Mouse (Mus musculus): ENCODE results near the gene Spice1. TPM values are rescaled to one million over a fixed set of nuclear protein-coding genes. Genes with fewer than 3 reads are reported as not detected.

Spice1 gene
- polyA plus RNA-seq, 1 experiment from 2014 or later, result 34.2 TPM

- WGBS, result 10% methylated on average over 5 of the region's 5 CpGs
- no peak overlapping the region for H3K4me3 ChIP-seq
- no peak overlapping the region for H3K4me2 ChIP-seq (replicated peaks)
- no peak overlapping the region for H3K9ac ChIP-seq
- H3K4me1 ChIP-seq, result peaks cover 2% of the 10 kb centered on the region; the same call in 1 of the 2 replicates
- H3K9me3 ChIP-seq, result no peaks in the 10 kb centered on the region
- no peak overlapping the region for H3K27ac ChIP-seq
- H3K27me3 ChIP-seq, result no peaks in the 10 kb centered on the region
- ATAC-seq (ENCODE audit: insufficient number of reproducible peaks, insufficient read depth, low FRiP score, low TSS enrichment), result no peak
- 0 out of 2 replicates have a peak, but pooled peaks cover 10% of the 10 kb centered on the region for H3K36me3 ChIP-seq
Observed at GRCm38 (mm10) chr16:44381578-44381977, 34.7 kb downstream of the Spice1 start.

GRCm38 (mm10) chr16:44383549-44383948 lies 36.6 kb downstream of the Spice1 start:
- H3K9ac ChIP-seq, result no peak overlapping the region
- H3K4me1 ChIP-seq, result peaks cover 2% of the 10 kb centered on the region; the same call in 1 of the 2 replicates
- no peak overlapping the region for H3K4me2 ChIP-seq (replicated peaks)
- H3K36me3 ChIP-seq, result 0 out of 2 replicates have a peak, but pooled peaks cover 10% of the 10 kb centered on the region
- no peaks in the 10 kb centered on the region for H3K27me3 ChIP-seq
- H3K9me3 ChIP-seq, result no peaks in the 10 kb centered on the region
- H3K4me3 ChIP-seq, result no peak overlapping the region
- no peak overlapping the region for H3K27ac ChIP-seq
- no peak for ATAC-seq (ENCODE audit: insufficient number of reproducible peaks, insufficient read depth, low FRiP score, low TSS enrichment)
- 22% methylated on average over 2 of the region's 2 CpGs for WGBS

GRCm38 (mm10) chr16:44384251-44384650 lies 37.3 kb downstream of the Spice1 start:
- Histone ChIP-seq H3K4me2 (replicated peaks) (no peak overlapping the region), H3K36me3 (peaks cover 12% of the 10 kb centered on the region; the same call in 1 of the 2 replicates)
- 89% methylated on average over 1 of the region's 1 CpGs for WGBS

GRCm38 (mm10) chr16:44391877-44392548 lies 45.1 kb downstream of the Spice1 start:
- ATAC-seq (ENCODE audit: insufficient number of reproducible peaks, insufficient read depth, low FRiP score, low TSS enrichment), result no peak
- Histone ChIP-seq H3K4me1 (peaks cover 11% of the 10 kb centered on the region), H3K36me3 (peaks cover 17% of the 10 kb centered on the region), H3K27ac (no peak overlapping the region), H3K9me3 (no peaks in the 10 kb centered on the region), H3K9ac (no peak overlapping the region), H3K27me3 (no peaks in the 10 kb centered on the region), H3K4me2 (replicated peaks) (no peak overlapping the region), H3K4me3 (no peak overlapping the region)
- 43% methylated on average over 9 of the region's 9 CpGs for WGBS

More at GRCm38 (mm10) chr16:44384251-44384650, 37.3 kb downstream of the Spice1 start:
- H3K9me3 ChIP-seq, result no peaks in the 10 kb centered on the region
- no peak overlapping the region for H3K4me3 ChIP-seq
- no peaks in the 10 kb centered on the region for H3K27me3 ChIP-seq
- peaks cover 2% of the 10 kb centered on the region; the same call in 1 of the 2 replicates for H3K4me1 ChIP-seq
- no peak for ATAC-seq (ENCODE audit: insufficient number of reproducible peaks, insufficient read depth, low FRiP score, low TSS enrichment)
- no peak overlapping the region for H3K9ac ChIP-seq
- no peak overlapping the region for H3K27ac ChIP-seq

GRCm38 (mm10) chr16:44394577-44395243 lies 47.8 kb downstream of the Spice1 start, which contains the start of gene Cfap44:
TSS of gene Cfap44 (plus strand) at chr16:44394796.
- Histone ChIP-seq H3K9ac (0 out of 2 replicates have a peak within 1 kb of the TSS, but pooled peaks have one; percentile 11), H3K27ac (0 out of 2 replicates have a peak within 1 kb of the TSS, but pooled peaks have one; percentile 2), H3K27me3 (no peaks in the 10 kb centered on the region), H3K4me2 (replicated peaks) (peak within 1 kb of the TSS; percentile 52), H3K4me1 (peaks cover 11% of the 10 kb centered on the region), H3K36me3 (peaks cover 6% of the 10 kb centered on the region), H3K4me3 (peak within 1 kb of the TSS; percentile 30), H3K9me3 (no peaks in the 10 kb centered on the region)
- 2% methylated on average over 17 of the region's 17 CpGs for WGBS
- ATAC-seq (ENCODE audit: insufficient number of reproducible peaks, insufficient read depth, low FRiP score, low TSS enrichment), result peak; percentile 79

GRCm38 (mm10) chr16:44404933-44405332 lies 58.0 kb downstream of the Spice1 start:
- 90% methylated on average over 5 of the region's 5 CpGs for WGBS
- no peak overlapping the region for H3K9ac ChIP-seq
- H3K27me3 ChIP-seq, result no peaks in the 10 kb centered on the region
- no peak overlapping the region for H3K4me3 ChIP-seq
- H3K36me3 ChIP-seq, result no peaks in the 10 kb centered on the region
- no peak for ATAC-seq (ENCODE audit: insufficient number of reproducible peaks, insufficient read depth, low FRiP score, low TSS enrichment)
- no peak overlapping the region for H3K4me2 ChIP-seq (replicated peaks)
- H3K9me3 ChIP-seq, result no peaks in the 10 kb centered on the region
- no peaks in the 10 kb centered on the region for H3K4me1 ChIP-seq
- H3K27ac ChIP-seq, result no peak overlapping the region

GRCm38 (mm10) chr16:44407211-44407610 lies 60.3 kb downstream of the Spice1 start:
- WGBS, result 89% methylated on average over 5 of the region's 5 CpGs

GRCm38 (mm10) chr16:44408290-44408689 lies 61.4 kb downstream of the Spice1 start:
- H3K9ac ChIP-seq, result no peak overlapping the region
- no peak overlapping the region for H3K27ac ChIP-seq
- no peak overlapping the region for H3K4me3 ChIP-seq
- no peaks in the 10 kb centered on the region for H3K4me1 ChIP-seq
- H3K4me2 ChIP-seq (replicated peaks), result no peak overlapping the region
- H3K9me3 ChIP-seq, result no peaks in the 10 kb centered on the region
- no peaks in the 10 kb centered on the region for H3K36me3 ChIP-seq
- H3K27me3 ChIP-seq, result no peaks in the 10 kb centered on the region
- WGBS, result 87% methylated on average over 2 of the region's 2 CpGs
- ATAC-seq (ENCODE audit: insufficient number of reproducible peaks, insufficient read depth, low FRiP score, low TSS enrichment), result no peak

More at GRCm38 (mm10) chr16:44407211-44407610, 60.3 kb downstream of the Spice1 start:
- Histone ChIP-seq H3K27ac (no peak overlapping the region), H3K27me3 (no peaks in the 10 kb centered on the region), H3K9me3 (no peaks in the 10 kb centered on the region), H3K36me3 (no peaks in the 10 kb centered on the region), H3K9ac (no peak overlapping the region), H3K4me3 (no peak overlapping the region), H3K4me2 (replicated peaks) (no peak overlapping the region), H3K4me1 (no peaks in the 10 kb centered on the region)
- no peak for ATAC-seq (ENCODE audit: insufficient number of reproducible peaks, insufficient read depth, low FRiP score, low TSS enrichment)

- no peaks in the 10 kb centered on the region for H3K36me3 ChIP-seq
- H3K4me1 ChIP-seq, result no peaks in the 10 kb centered on the region
- no peak overlapping the region for H3K4me2 ChIP-seq (replicated peaks)
- no peak overlapping the region for H3K27ac ChIP-seq
- H3K4me3 ChIP-seq, result no peak overlapping the region
- no peaks in the 10 kb centered on the region for H3K27me3 ChIP-seq
- H3K9ac ChIP-seq, result no peak overlapping the region
- ATAC-seq (ENCODE audit: insufficient number of reproducible peaks, insufficient read depth, low FRiP score, low TSS enrichment), result no peak
- no peaks in the 10 kb centered on the region for H3K9me3 ChIP-seq
- WGBS, result 60% methylated on average over 6 of the region's 6 CpGs
Observed at GRCm38 (mm10) chr16:44410176-44410575, 63.3 kb downstream of the Spice1 start.

- WGBS, result 73% methylated on average over 8 of the region's 8 CpGs
- no peak for ATAC-seq (ENCODE audit: insufficient number of reproducible peaks, insufficient read depth, low FRiP score, low TSS enrichment)
Observed at GRCm38 (mm10) chr16:44417596-44417995, 70.7 kb downstream of the Spice1 start.

GRCm38 (mm10) chr16:44421735-44422134 lies 74.8 kb downstream of the Spice1 start:
- Histone ChIP-seq H3K36me3 (no peaks in the 10 kb centered on the region), H3K9me3 (no peaks in the 10 kb centered on the region), H3K4me2 (replicated peaks) (no peak overlapping the region), H3K4me3 (no peak overlapping the region), H3K27ac (no peak overlapping the region), H3K9ac (no peak overlapping the region), H3K27me3 (no peaks in the 10 kb centered on the region), H3K4me1 (no peaks in the 10 kb centered on the region)
- ATAC-seq (ENCODE audit: insufficient number of reproducible peaks, insufficient read depth, low FRiP score, low TSS enrichment), result no peak
- 83% methylated on average over 8 of the region's 8 CpGs for WGBS

More at GRCm38 (mm10) chr16:44417596-44417995, 70.7 kb downstream of the Spice1 start:
- H3K4me3 ChIP-seq, result no peak overlapping the region
- H3K9me3 ChIP-seq, result no peaks in the 10 kb centered on the region
- H3K9ac ChIP-seq, result no peak overlapping the region
- no peak overlapping the region for H3K4me2 ChIP-seq (replicated peaks)
- no peaks in the 10 kb centered on the region for H3K4me1 ChIP-seq
- no peak overlapping the region for H3K27ac ChIP-seq
- no peaks in the 10 kb centered on the region for H3K36me3 ChIP-seq
- H3K27me3 ChIP-seq, result no peaks in the 10 kb centered on the region

GRCm38 (mm10) chr16:44423499-44423898 lies 76.6 kb downstream of the Spice1 start:
- WGBS, result 66% methylated on average over 3 of the region's 3 CpGs
- no peak overlapping the region for H3K4me3 ChIP-seq
- no peaks in the 10 kb centered on the region for H3K27me3 ChIP-seq
- no peaks in the 10 kb centered on the region for H3K36me3 ChIP-seq
- H3K9me3 ChIP-seq, result no peaks in the 10 kb centered on the region
- no peaks in the 10 kb centered on the region for H3K4me1 ChIP-seq
- H3K4me2 ChIP-seq (replicated peaks), result no peak overlapping the region
- no peak for ATAC-seq (ENCODE audit: insufficient number of reproducible peaks, insufficient read depth, low FRiP score, low TSS enrichment)
- H3K9ac ChIP-seq, result no peak overlapping the region
- H3K27ac ChIP-seq, result no peak overlapping the region

Data from embryonic facial prominence, embryonic 12.5 days (tissue).